Mouse (Mus musculus) right cerebral cortex, postnatal 36 days (tissue): ENCODE results near the gene Triml1.

ENCODE experiments used
- DNase-seq, 2 experiments: peaks; one replicate each; pipeline ENCODE4 v3.0.0; 2022; ENCODE audit warnings: low spot score in 2 of 2, mixed read lengths in 1 of 2

The Triml1 gene

GRCm38 (mm10) chr8:43141386-43141785 lies at the start of gene Triml1:
Gene Triml1 (minus strand): TSS chr8:43141486.
- DNase-seq = no peak

- no peak for DNase-seq
Observed at GRCm38 (mm10) chr8:43182281-43182680, 41.0 kb upstream of the Triml1 start.

- no peak for DNase-seq
Observed at GRCm38 (mm10) chr8:43180054-43180690, 38.9 kb upstream of the Triml1 start, which contains the start of gene Triml2. Gene Triml2 (plus strand): TSS chr8:43180541.

DNA sequence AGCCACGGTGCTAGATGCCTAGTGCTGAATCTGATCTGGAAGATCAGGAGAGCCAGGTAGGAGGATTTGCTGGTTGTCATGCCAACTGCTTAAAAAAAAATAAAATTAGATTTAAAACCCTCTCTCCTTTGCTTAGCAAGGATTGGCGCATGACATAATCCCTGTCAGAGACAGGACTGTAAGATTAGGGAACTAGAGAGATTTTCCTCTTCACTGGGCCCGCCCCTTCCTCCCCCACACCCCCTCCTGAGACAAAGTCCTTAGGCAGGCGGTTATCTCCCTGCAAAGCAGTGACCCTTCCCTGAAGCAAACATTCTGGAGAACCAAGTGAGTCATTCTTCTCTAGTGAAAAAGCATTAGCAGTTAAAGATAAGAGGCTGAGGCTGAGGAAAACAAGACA lies 37.9 kb upstream of the Triml1 start:
- no peak for DNase-seq

DNA sequence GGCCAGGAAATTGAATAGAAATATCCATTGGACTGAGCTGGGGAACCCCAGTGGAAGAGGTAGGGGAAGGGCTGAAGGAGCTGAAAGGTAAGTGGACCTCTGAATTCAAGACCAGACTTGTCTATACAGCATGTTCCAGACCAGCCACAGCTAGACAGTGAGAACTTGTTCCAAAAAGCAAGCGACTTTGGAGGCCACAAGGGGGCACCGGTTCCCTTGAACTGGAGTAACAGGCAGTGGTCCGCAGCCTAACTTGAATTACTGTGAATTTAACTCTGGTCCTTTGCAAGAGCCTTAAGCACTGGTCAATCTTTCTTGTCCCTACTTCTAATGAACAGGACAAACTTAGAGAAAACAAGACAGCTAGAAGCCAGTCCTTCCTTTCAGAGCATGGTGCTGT lies 37.0 kb upstream of the Triml1 start:
- no peak for DNase-seq

GRCm38 (mm10) chr8:43176766-43177486 lies 35.6 kb upstream of the Triml1 start:
- no peak for DNase-seq

- no peak for DNase-seq
Observed at GRCm38 (mm10) chr8:43169249-43169755, 28.0 kb upstream of the Triml1 start.

GRCm38 (mm10) chr8:43168083-43168482 lies 26.8 kb upstream of the Triml1 start:
- DNase-seq = peak in 1 of 2 experiments; percentile 18

DNA sequence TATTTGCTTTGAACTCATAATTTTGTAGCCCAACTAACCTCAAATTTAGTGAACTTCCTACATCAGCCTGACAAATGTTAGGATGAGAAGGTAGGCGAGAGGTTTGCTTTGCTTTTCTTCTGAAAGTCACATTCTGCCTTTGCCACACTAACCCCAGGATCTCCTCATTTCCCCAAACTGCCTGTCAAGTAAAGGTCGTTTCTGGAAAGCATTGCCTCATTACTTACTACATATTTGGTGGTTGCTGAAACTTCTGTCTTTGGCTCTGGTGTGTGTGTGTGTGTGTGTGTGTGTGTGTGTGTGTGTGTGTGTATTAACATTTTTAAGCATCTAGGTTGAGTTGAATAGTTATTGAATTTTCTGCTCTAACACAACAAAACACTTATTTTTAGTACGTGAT lies 23.2 kb upstream of the Triml1 start:
- no peak for DNase-seq

DNA sequence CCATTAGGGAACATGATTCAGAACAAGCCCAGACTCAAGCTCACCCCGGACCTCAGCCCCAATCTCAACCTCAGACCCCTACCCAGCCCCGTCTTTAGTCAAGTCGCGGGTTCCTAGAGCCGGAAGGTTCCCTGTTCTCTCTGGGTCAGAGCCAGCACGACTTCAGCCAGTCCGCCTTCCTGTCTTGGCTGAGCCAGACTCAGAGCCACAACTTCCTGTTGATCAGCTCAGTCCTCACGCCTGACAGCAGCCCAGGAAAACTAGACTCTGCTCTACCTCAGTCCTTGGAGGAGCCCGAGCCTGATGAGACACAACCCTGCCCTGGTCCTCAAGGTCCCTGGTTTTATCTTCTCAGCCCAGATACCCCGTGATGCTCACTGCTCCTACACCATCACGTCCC lies 22.0 kb upstream of the Triml1 start:
- DNase-seq = no peak

- DNase-seq = no peak
Observed at GRCm38 (mm10) chr8:43149307-43149706, 8.0 kb upstream of the Triml1 start.

- no peak for DNase-seq
Observed at GRCm38 (mm10) chr8:43111205-43111827, 30.0 kb downstream of the Triml1 start.
